Mouse (Mus musculus): ENCODE results near the gene Nxph4.

Nxph4 gene

DNA sequence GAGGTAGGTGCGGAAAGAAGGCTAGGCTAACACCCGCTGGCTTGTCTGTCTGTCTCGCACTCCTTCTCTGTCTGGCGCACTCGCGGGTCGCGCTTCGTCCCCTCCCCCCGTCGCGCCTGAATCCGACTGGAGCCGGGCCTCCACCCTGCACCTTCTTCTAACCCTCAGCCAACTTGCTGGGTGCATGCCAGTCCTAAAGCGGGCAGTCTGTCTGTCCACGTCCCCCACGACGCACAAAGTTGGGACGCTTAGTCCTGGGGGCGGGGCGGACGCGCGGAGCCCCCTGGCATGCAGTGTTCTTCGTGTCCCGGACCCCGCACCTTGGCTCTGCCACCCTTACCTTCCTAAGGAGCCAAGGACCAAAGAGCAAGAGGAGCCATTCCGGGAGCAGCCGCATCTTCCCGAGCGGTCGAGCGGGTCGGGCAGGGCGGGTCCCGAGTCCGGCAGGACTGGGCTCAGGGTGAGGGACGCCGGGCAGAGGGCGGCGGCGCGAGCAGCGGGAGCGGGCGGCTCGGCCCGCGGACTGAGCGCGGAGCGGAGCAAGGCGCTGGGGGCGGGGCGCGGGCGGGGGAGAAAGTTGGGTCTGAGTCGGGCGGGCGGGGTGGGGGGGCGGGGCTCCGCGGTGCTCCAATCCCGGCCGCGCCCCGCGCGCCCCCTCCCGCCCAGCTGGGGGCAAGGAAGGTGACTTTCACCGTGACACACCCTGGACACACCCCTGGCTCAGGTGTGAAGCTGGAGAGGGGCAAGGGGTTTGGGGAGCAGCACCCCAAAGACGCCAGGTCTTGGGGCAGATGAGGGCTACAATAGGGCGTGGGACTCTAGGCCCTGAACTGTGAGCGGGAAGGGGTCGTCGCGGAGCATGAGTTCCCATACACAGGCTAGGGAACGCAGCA lies at the start of gene Nxph4:
TSS of gene Nxph4 (minus strand) at position 524 of the 893 bp plus-strand sequence.
- no peak for DNase-seq (ENCODE audit: extremely low read depth, low read depth, low spot score)

DNA sequence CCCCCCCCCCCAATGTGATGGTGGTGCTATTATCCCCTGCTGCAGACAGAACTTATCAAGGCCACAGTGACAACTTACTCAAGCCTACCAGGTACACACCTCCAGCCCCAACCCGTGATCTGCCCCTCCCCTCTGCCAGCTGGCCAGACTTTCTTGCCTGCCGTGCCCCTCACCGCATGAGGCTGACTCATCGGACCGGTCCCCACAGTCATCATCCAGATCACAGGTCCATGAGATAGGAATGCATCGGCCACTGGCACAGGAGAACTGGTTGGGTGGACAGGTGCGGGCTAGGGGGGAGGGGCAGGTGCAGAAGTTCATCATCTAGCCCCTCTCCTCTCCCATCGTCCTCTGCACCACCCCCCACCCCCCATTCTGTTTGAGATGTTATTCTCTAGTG lies 49.3 kb upstream of the Nxph4 start:
- no peak for DNase-seq (ENCODE audit: extremely low read depth, low read depth, low spot score)

DNA sequence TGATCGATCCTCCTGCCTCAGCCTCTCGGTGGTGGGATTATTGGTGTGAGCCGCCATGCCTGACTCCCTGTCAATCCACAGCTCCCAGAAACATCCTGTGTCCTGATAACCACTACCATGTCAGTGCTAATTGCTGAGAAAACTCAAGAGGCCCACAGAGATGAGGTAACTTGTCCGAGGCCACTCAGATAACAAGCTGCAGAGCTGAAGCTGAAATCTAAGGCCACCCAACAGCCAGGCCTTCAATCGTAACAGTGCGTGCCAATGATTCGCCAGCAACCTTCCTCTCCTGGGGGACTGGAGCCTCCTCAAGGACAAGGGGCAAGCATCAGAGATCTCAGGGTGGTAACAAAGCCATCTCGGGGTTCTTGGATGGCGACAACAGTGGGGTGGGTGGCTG lies 46.9 kb upstream of the Nxph4 start:
- DNase-seq (ENCODE audit: extremely low read depth, low read depth, low spot score), result no peak

DNA sequence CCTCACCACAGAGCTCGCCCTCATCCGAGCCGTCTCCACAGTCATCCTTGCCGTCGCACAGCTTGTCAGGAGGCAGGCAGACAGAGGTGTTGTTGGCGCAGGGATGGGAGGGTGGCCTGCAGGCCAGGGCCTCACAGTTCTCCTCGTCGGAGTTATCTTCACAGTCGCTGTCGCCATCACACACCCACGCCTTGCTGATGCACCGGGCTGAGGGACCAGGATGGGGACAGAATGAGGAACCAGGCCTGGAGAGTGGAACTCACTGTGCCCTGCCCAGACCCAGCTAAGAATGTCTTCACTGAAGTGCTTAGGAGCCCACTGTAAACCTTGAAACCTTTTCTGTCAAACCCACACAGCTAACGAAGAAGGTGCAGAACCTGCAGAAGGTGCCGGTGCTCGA lies 43.6 kb upstream of the Nxph4 start:
- no peak for DNase-seq (ENCODE audit: extremely low read depth, low read depth, low spot score)

DNA sequence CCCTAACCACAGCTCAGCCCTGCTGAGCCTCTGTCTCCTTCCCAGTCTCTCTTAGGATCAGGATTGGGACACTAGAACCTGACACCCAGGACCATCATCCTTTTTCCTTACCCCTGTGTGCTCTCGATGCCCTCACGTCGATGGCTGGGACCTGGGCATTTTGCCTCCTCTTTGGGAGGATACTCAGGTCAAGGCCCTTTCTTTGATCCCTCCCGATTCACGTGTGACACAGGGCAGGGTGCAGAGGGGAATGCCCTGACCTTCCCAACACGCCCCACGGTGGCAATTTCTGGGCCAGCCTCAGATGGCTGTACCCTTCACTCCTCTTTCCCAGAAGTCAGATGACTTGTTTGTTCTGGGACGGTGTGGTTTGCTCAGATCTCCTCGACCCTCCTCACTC lies 42.8 kb upstream of the Nxph4 start:
- no peak for DNase-seq (ENCODE audit: extremely low read depth, low read depth, low spot score)

DNA sequence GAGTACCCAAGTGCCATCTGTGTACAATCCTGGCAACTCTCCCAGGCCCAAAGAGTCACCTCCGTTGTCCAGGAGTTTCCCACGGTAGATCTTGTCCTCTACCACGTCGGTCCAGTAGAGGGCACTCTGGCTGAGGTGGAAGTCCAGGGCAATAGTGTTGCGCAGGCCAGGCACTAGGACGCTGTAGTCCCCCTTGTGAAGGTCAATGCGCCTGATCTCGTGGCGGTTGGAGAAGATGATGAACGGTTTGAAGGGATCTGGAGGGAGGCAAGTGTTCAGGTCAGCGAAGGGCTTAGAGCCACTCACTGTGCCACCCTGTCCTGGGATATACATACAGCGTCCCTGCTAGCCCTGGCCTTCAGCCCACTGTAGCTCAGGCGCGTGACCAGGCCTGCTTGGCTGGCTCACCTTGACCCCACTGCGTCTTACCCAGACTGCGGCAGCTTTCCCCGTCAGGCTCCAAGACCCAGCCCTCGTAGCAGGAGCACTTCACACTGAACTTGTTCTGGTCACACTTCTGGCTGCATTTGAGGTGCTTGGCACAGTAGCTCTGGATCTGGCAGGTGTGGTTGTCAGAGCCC lies 42.1 kb upstream of the Nxph4 start:
- no peak for DNase-seq (ENCODE audit: extremely low read depth, low read depth, low spot score)

DNA sequence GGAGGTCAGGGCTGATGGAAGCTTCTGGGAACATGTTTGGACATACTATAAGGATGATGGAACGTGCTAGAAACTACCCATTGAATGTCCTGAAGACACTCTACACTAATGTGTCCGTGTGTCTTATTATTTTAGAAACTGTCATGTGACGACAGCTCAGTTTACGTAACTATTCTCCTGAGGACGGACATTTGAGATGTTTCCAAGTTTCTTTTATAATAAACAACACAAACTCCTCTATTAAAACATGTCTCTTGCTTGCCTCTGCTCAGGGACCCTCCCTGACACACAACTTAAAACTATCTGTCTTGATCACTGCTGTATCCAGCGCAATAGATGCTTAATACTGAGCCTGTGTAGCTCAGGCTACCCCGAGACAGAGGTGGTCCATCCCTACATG lies 41.4 kb upstream of the Nxph4 start:
- DNase-seq (ENCODE audit: extremely low read depth, low read depth, low spot score), result no peak

DNA sequence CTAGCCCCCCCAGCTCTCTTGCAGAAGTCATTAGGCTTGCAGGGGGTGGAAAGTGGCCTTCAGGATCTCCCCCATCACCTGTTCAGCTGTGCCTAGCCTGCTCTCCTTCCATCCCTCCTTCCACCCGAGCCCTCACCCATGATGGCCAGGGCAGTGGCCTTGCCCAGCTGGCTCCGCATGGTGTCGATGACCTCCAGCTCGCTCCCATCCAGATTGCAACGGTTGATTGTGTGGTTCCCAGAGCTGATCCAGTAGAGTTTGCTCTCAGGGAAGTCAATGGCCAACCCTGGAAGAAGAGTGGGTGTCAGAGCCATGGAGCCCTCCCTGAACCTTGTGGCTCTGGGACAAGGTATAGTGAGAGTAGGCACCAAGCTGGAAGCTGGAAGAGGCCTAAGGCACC lies 37.9 kb upstream of the Nxph4 start:
- DNase-seq (ENCODE audit: extremely low read depth, low read depth, low spot score), result no peak

DNA sequence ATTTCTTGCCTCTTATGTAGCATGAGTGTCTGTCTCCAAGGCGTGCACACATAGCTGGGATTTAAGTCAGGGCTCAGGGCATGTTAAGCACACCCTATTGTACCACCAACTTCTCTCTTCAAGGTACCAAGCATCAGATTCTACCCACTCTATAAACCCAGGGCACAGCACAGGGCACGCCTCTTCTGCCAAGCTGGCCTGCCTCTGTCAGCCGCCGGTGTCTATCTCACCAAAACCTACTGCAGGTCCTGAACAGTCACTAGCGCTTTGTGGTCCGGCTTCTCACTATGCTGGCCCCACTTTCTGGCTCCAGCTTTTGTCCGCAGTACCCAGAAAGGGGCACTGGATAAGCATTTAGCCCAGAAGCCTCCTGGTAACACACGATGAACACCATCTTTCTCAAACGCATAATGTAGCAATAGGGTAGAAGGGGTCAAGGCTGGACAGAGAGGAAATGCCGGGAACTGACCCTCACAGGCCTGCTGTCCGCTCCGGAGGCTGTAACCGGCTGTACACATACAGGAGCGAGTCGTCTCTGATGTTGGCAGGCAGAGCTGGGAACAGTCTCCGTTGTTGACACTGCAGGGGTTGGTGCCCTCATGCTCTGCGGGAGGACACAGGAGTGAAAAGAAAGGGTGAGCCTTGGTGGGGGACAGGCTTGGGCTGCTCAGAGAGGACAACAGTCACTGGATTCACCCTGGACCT lies 36.7 kb upstream of the Nxph4 start:
- DNase-seq (ENCODE audit: extremely low read depth, low read depth, low spot score), result no peak

DNA sequence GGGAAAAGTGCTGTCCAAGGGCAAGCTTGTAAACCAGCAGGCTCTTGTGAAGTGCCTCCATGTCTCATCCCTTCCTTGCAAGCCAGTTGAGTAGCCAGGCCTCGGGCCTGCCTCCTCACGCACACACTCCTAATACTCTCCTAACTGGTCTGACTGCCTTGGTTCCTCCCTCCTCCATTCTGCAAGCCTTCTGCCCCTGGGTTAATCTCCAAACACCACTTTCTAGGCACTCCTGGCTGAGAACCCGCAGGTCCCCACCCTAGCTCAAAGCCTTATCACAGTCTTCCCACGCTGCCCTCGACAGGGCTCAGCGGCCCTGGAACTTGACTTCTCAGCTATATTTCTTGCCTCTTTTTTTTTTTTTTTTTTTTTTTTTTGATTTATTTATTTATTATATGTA lies 36.0 kb upstream of the Nxph4 start:
- peak; percentile 68 for DNase-seq (ENCODE audit: extremely low read depth, low read depth, low spot score)

DNA sequence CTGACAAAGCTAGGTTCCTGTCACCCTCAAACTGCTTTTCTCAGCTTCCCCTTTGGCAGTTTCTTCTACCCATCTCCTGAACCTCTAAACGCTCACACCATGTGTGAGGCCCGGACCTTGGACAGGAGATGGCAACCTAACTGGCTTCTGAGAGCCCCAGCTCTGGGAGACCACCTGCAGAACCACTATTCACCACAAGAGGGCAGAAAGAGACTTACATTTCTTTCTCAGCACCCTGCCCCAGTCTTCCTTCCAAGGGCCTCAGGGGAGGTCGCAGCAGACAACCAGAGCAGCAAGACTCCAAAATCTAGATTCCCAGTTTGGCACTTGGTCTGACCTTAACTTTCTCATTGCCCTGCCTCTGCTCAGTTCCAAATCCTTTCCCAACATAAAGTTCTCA lies 35.1 kb upstream of the Nxph4 start:
- no peak for DNase-seq (ENCODE audit: extremely low read depth, low read depth, low spot score)

DNA sequence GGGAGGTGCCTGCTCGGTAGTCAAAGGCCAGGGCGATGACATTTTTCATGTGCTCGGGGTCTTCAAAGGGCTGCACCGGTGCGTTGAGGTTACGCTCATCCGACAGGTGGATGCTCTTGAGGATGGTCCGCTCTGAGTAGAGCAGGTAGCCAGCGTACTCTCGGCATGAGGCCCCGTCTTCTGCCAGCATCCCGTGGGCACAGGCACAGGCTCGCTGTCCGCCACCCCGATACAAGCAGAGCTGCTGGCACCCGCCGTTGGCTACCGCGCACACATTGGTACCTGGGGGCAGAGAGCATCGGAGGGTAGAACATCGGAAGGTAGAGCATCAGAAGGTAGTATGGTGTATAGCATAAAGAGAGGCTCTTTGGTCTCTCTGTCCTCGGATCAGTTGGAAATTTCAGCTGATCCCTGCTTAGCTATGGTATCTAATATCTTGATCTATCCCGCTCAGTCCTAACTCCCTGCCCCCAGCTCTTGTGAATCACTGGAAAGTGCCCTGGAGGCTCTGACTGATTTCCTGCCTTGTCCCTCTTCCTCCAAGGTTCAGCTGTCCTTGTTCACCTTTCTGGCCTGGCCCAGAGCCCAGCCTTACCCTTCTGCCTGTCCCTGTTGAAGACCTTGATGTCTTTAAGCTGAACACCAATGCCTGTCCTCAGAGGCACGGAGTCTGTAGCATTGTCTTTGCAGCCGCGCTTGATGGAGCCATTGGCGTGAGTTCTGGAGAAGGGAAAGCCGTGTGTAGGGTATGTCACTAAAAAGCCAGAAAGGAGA lies 32.4 kb upstream of the Nxph4 start:
- DNase-seq (ENCODE audit: extremely low read depth, low read depth, low spot score), result no peak

DNA sequence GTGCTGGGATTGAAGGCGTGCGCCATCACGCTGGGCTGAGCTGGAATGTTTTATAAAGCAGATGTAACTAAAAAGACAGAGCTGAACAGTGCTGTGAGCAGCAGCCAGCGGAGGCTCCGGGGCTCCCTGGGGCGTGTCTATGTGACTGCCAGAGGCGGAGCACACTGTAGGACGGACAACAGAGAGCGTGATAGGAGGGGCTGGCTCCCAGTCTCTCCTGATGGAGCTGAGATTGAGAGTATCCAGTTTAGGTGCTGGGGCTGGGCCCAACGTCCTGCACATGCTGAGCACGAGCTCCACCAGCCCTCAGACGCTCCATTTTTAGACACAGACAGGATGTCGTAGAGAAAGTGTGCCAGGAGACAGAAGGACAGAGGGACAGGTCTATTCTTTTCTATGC lies 29.9 kb upstream of the Nxph4 start:
- DNase-seq (ENCODE audit: extremely low read depth, low read depth, low spot score), result no peak

DNA sequence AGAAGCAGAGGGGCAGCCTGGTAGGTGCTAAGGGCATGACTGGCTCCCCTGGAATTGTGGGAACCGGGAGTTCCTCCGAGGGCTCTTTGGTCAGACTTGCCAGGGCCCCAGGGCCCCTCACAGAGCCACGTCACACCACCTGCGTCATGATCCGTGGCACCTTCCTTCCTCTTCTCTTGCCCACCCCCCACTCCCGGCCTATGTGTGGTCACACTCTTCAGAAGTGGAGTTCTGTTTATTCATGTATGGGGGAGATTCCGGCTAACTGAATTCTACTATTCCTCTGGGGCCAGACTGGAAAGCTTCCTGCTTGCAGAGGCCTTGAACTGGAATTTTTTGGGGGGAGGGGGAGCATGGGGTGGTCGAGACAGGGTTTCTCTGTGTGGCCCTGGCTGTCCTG lies 29.5 kb upstream of the Nxph4 start:
- DNase-seq (ENCODE audit: extremely low read depth, low read depth, low spot score), result no peak

DNA sequence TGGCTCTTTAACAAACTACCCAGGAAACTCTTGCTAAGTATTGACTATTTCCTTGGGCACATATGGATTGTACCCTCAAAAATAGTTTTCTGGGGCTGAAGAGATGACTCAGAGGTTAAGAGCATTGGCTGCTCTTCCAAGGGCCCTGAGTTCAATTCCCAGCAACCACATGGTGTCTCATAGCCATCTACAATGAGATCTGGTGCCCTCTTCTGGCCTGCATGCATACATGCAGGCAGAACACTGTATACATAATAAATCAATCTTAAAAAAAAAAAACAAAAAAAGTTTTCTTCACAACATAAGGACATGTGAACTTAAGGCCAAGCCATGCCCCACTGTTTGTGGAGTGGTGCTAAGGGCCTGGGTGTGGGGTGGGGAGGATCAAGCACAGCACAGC lies 26.8 kb upstream of the Nxph4 start:
- no peak for DNase-seq (ENCODE audit: extremely low read depth, low read depth, low spot score)

DNA sequence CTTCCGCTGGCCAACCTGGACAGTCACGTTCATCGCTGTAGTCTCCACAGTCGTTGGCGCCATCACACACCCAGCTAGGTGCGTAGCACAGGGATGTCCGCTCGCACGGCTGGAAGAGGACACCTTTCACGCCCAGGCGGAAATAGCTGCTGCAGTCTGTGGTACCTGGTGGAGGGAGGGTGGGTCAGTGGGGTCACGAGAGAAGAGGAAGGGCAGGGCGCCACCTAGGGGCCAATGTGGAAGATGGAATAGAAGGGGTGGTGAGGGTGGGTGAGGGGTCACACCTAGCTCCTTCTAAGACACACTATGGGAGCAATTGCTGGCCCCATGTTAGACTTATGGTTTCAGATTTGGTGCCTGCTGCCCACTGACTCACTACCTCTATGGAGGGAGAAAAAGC lies 23.0 kb upstream of the Nxph4 start:
- no peak for DNase-seq (ENCODE audit: extremely low read depth, low read depth, low spot score)

DNA sequence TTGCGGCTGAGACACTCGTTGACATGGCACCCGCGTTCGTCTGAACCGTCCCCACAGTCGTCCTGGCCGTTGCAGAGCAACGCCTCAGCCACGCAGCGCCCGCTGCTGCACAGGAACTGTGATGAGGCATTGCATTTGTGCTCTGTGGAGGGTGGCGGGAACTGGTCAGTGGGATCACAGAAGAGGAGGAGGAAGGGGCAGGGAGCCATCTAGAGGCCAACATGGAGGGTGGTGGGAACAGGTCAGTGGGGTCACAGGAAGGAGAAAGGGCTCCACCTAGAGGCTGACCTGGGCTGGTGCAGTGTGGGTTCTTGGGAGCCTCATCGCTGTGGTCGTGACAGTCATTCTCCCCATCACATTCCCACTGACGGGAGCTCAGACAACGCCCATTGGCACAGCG lies 21.3 kb upstream of the Nxph4 start:
- no peak for DNase-seq (ENCODE audit: extremely low read depth, low read depth, low spot score)

DNA sequence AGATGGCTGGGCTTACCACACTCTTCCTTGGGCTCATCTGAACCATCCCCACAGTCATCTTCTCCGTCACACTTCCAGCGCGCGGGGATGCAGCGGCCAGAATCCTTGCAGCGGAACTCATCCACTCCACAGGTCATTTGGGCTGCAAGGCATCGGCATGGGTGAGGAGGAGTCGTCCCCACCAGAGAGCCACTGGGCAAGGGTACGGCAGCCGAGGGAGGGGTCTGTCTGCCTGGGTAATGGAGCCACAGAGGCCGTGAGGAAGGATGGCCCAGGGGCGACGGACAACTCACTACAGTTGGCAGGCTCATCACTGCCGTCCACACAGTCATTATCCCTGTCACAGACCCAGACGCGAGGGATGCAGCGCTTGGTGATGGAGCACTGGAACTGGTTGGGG lies 15.5 kb upstream of the Nxph4 start:
- no peak for DNase-seq (ENCODE audit: extremely low read depth, low read depth, low spot score)

DNA sequence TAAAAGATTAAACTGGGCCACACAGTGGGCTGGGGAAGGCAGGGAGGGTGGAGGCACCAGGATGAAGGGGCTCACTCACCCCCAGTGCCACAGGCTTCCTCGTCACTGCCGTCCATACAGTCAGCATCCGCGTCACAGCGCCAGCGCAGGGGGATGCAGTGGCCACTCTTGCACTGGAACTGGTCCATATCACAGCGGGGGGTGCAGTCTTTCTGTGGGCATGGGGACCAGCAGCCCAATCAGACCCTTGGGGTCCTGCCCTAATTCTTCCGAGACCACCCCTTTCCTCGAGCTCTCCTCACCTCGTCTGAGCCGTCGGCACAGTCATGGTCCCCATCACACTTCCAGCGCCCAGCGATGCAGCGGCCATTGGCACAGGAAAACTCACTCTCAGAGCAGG lies 13.9 kb upstream of the Nxph4 start:
- no peak for DNase-seq (ENCODE audit: extremely low read depth, low read depth, low spot score)

DNA sequence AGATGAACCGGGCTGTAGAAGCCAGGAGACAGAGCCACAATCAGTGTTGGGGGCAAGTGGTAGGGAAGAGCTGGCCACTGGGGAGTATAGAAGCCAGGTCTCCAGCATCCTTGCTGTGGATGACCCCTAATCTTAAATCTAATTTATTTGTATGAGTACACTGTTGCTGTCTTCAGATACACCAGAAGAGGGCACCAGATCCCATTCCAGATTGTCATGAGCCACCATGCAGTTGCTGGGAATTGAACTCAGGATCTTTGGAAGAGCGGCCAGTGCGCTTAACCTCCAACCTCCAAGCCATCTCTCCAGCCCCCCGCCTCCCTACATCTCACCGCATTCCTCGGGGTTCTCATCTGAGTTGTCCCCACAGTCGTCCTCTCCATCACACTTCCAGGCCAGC lies 12.1 kb upstream of the Nxph4 start:
- DNase-seq (ENCODE audit: extremely low read depth, low read depth, low spot score), result no peak

DNA sequence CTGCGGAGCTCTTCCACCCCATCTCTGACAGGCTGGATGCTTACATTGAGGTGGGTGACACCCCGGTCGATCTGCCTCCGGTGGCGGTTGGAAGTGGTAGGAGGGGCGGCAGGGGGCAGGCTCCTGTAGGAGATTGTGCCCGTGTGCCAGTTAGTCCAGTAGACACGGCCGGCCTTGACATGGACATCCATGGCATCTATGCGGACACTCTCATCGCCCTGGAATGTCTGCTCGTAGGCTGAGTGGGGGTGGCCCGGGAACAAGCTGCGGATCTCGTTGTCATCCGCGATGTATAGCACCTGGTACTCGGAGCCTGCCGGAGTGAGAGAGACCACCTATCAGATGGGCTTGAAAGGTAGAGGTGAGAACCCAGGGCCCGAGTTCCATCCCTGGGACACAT lies 10.0 kb upstream of the Nxph4 start:
- DNase-seq (ENCODE audit: extremely low read depth, low read depth, low spot score), result no peak

All from fat pad, adult 2 months (tissue).